Mouse (Mus musculus) brain, adult 2 months (tissue): ENCODE data around the gene Msmb.

Experiments used
- DNase-seq: peaks from one replicate; pipeline ENCODE4 v3.0.0; 2011; ENCODE audit warnings: low read depth, low spot score

The Msmb gene

GRCm38 (mm10) chr14:32145809-32146511, 4.1 kb downstream of the Msmb start:
- no peak for DNase-seq

- DNase-seq: no peak
Measured at GRCm38 (mm10) chr14:32146578-32146977, 4.8 kb downstream of the Msmb start.

GRCm38 (mm10) chr14:32150872-32151271, 9.0 kb downstream of the Msmb start:
- DNase-seq: no peak

GRCm38 (mm10) chr14:32152243-32152965, 10.6 kb downstream of the Msmb start:
- DNase-seq: no peak

GRCm38 (mm10) chr14:32153156-32153555, 11.3 kb downstream of the Msmb start:
- DNase-seq: no peak

- no peak for DNase-seq
Measured at GRCm38 (mm10) chr14:32154758-32155157, 12.9 kb downstream of the Msmb start.

- peak; percentile 25 for DNase-seq
Measured at GRCm38 (mm10) chr14:32159150-32159670, 17.4 kb downstream of the Msmb start.

GRCm38 (mm10) chr14:32159690-32160246, 17.9 kb downstream of the Msmb start, which contains the start of gene Ncoa4:
Ncoa4 (plus strand) TSS chr14:32159865.
- DNase-seq: peak; percentile 99

- DNase-seq: no peak
Measured at GRCm38 (mm10) chr14:32160563-32160962, 18.7 kb downstream of the Msmb start.

GRCm38 (mm10) chr14:32161090-32161885, 19.5 kb downstream of the Msmb start:
- DNase-seq: no peak

GRCm38 (mm10) chr14:32162231-32162630, 20.4 kb downstream of the Msmb start:
- DNase-seq: no peak

- no peak for DNase-seq
Measured at GRCm38 (mm10) chr14:32163203-32163888, 21.5 kb downstream of the Msmb start.

- DNase-seq: no peak
Measured at GRCm38 (mm10) chr14:32164173-32165051, 22.6 kb downstream of the Msmb start.

- peak; percentile 88 for DNase-seq
Measured at GRCm38 (mm10) chr14:32165278-32166061, 23.6 kb downstream of the Msmb start.

- DNase-seq: no peak
Measured at GRCm38 (mm10) chr14:32166062-32166441, 24.2 kb downstream of the Msmb start.

GRCm38 (mm10) chr14:32166840-32167239, 25.0 kb downstream of the Msmb start:
- no peak for DNase-seq

- no peak for DNase-seq
Measured at GRCm38 (mm10) chr14:32167326-32167725, 25.5 kb downstream of the Msmb start.

GRCm38 (mm10) chr14:32168653-32169231, 26.9 kb downstream of the Msmb start:
- DNase-seq: no peak

GRCm38 (mm10) chr14:32170137-32170536, 28.3 kb downstream of the Msmb start:
- peak; percentile 22 for DNase-seq
